Mouse (Mus musculus): ENCODE measurements around the gene Olfr1093.

Gene Olfr1093

DNA sequence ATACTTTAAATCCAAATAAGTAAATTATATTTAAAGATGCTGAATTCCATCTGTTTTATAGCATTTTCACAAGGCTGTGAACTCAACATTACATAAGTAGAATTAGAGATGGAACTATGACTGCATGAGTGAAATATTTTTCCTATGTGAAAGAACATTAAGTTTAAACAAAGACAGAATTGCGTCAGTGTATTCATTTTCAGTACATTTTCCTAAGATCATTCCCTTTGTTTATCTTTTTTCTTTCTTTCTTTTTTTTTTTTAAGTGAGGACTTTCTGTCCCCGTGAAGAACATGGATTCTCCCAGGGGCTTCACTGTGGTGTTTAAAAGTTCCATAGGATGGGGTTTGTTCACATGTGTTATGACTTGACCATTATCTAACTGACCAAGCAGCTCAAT is at the start of gene Olfr1093:
Gene Olfr1093 (plus strand): TSS at position 301 of the 400 bp plus-strand sequence.
- no peak for DNase-seq (ENCODE audit: extremely low read depth, low read depth)

DNA sequence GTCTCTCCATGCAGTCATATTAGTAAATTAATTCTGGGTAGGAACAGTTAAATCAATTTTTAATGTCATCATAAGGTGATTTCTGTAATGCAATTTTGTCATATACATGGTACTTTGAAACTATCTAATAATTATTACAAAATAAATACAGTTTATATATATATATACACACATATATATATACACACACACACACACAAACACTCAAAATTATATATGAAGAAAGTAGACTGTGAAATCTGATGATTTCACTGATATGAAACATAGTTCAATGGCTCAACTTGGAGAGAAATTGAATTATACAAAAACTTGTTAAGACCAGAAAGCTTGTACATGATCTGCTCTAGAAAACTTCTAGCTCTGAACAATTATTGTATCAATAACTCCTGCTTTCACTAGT is 48.7 kb upstream of the Olfr1093 start, which contains the start of gene Olfr1089:
Gene Olfr1089 (minus strand): TSS at position 101 of the 400 bp plus-strand sequence.
- DNase-seq (ENCODE audit: extremely low read depth, low read depth): no peak

DNA sequence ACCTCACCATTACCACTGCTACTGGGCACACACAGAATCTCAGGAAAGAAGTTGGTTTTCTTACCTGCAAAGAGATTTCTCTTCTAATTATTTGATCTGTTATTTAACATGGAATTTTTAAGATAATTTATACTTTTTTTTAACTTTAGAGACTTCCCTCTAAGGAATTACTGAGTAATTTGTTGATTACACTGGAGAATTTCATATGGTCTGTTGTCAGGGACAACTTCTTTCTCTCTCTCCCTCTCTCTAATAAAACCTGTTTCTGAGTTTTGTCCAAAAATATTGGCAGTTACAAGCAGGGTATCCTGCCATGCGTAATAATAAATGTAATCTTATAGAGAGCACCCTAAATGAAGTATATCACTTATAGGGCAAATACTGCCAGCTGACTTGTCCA is 23.4 kb upstream of the Olfr1093 start, which contains the start of gene Olfr1090:
Gene Olfr1090 (minus strand): TSS at position 101 of the 400 bp plus-strand sequence.
- DNase-seq (ENCODE audit: extremely low read depth, low read depth): no peak

DNA sequence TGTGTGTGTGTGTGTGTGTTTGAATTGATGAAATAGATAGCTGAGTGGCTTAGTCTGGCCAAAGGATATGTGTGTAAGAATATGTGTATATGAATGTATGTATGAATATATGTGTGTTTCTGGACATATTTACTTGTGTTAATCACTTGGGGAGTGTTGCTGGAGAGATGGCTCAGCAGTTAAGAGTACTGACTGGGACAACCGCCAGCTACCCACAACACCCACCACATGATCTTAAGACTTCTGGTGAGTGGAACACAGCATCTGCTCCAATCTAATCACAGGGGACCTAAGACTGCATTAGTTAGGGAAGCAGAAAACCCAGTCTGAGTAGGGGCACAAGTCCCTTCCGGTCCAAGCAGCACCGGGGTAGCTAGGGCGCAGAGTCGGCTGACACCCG is 21.2 kb upstream of the Olfr1093 start:
- no peak for DNase-seq (ENCODE audit: extremely low read depth, low read depth)

DNA sequence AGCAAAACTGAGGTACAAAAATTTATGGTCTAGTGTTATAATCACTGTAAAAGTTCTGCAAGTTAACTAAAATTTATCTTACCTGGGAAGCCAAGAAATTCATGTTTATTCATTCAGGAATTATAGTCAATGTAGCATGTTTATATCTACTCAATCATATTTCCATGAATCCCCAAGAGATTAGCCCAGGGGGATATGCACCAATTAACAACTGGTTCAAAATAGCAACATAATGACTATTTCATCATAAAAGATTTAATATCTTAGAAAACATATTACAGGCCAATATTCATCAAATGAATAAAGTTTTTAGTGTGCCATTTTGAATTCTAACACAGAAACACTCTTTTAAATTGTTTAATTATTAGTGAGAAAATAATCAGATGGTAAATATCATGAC is 27.6 kb downstream of the Olfr1093 start, which contains the start of gene Olfr141:
Gene Olfr141 (minus strand): TSS at position 101 of the 400 bp plus-strand sequence.
- DNase-seq (ENCODE audit: extremely low read depth, low read depth): no peak

DNA sequence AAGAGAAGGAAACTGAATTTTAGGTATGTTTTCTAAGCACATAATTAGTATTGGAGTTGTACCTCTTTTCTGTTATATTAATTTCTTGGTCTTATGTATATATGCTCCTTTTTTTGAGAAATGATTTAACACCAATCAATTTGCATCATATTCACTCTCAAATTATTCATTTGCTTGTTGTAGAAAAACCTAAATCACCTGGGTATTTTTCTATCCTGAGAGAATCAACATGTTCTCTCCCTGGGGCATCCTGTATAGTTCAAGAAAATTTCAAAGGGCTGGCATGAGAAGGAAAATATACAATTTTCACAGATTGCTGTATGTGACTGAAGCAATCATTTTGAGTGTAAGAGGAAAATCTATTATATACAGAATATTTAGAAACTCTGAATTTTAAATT is 42.1 kb downstream of the Olfr1093 start, which contains the start of gene Olfr1094:
Gene Olfr1094 (plus strand): TSS at position 301 of the 400 bp plus-strand sequence.
- DNase-seq (ENCODE audit: extremely low read depth, low read depth): no peak

Data from MEL-GATA-1-ER (cell line).